Mouse (Mus musculus) kidney, postnatal 4 days (tissue): ENCODE data around the gene Arl5c.
"Not testable (repeated sequence)": the region's sequence is repeated elsewhere in the genome, so short reads cannot be mapped to it uniquely, and the experiment has no call there.

ENCODE experiments used
- DNase-seq, 2 experiments: peaks; one replicate each; pipeline ENCODE4 v3.0.0; 2021; ENCODE audit warnings: mixed read lengths in 2 of 2

Gene Arl5c

DNA sequence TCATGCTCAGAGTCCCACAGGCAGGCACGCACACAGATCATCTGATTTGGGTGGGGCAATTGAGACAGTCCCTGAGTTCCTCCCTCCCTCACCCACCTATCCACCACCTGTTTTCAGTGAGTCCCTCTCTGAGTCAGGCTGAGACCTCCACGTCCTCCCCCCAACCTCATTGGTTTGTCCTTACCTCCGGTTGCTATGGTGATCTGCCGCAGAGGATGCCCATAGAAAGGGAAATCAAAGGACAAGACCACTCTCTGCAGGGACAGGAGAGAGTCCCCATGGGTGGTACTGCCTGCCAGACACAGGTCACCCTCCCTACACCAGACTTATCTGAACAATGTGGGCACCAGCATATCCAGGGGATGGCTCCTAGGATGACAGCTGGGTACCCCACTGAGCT lies 40.1 kb downstream of the Arl5c start:
- no peak for DNase-seq

DNA sequence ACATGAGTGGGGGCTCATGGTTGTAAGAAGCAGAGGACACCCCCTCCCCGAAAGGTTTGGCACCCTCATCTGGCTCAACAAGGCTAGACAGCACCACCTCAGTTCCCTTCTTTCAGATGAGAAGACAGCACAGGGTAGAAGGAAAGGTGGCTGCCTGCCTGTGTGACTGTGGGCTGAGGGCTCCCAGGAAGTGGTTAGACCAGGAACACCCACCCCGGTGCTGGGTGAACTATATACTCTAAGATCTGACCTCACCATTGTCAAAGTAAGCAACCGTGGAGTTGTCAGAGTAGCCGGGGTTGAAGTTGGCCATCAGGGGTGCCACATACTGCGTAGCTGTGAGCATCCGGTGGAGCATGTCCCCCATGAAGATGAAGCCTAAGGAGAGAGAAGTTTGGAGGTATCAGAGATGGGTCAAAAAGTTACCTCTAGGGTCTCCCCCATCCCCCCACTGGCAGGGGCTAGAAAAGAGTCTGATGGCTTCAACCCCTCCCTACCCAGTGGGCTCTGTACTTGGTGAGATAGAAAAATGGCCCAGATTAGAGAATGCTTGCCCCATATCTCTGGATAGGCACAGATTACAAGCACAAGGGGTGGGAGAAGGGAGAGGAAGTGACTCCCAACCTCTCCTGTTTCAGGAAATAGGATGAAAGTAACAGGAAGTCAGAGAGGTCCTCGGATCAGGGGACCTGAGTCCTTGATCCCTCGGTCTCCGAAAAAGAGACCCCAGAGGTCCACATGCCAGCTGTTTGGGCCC lies 40.7 kb downstream of the Arl5c start:
- DNase-seq, result no peak

DNA sequence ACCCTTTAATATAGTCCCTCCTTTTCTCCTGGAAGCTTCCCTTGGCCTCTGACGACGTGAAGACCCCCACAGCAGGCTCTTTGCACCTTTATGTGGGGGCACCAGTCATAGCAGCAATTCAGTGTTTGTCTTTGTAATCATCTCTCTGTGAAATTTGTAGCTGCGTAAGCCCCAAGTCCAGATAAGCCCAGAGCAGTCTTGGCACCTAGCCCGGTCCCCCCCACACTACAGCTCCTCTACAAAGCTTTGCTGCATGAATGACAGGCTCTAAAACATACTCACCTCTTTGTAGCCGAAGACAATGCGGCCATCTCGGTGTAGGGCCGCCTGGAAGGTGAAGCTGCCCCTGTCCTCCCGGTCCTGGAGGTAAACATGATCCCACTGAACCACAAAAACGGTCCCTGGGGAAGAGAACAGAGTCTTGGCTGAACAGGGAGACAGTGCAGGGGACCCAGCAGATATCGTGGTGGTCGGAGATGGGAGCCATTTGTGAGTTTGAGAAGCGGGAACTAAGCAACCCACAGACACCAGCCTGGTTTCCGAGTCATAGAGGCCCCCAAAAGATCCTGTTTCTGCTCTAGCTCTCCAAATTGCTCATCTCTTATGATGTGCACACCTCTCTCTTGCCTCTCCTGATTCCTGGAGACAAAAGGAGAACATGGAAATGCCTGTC lies 41.4 kb downstream of the Arl5c start:
- DNase-seq, result peak; percentile 42 to 47

DNA sequence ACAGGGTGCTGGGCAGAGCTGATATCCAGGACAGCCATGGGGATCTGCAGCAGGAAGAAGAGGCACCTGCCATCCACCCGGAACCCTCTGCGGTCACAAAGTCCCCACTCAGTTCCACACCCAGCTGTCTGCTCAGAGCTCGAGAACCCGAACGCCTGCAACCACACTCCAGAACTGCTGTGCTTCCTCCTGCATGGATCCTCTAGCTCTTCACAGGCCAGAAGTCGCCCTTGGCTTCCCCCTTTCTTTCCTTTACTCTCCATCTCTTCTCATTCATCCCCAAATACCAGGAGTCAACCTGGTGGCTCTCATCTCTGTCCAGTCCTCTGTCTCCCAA lies 42.1 kb downstream of the Arl5c start:
- no peak for DNase-seq

DNA sequence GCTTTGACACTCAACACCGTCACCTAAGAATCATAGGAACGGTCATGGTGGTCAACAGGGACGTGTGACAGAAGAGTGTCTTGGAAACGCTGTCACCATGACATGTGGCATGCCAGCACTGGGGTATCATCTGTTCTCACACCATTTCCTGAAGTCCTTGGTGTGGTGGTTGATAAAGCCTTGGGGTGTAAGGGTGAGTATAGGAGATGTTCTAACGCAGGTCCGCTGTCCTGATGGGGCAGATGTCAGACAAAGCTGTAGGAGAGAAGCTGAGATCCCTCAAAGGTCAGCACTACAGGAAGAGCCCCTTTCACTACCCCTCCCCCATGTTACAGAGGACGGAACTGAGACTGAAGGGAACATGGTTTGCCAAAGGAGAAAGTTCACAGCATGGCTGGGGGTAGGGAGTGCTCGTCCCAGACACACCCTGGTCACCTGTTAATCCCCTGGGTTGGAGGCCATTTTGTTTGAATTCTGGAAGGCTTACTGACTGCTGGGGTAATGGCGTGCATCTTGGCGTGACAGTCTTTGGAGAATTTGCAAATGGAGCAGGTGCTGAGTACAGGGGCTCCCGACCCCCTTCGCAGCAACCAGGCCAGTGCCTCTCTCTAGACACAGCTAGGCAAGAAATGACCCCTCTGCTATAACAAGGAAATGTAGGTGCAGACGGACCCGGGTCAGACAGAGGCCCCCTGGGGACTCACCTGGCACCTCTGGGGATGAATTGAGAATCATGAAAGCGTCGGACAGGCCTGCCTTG lies 42.6 kb downstream of the Arl5c start:
- DNase-seq, result no peak

DNA sequence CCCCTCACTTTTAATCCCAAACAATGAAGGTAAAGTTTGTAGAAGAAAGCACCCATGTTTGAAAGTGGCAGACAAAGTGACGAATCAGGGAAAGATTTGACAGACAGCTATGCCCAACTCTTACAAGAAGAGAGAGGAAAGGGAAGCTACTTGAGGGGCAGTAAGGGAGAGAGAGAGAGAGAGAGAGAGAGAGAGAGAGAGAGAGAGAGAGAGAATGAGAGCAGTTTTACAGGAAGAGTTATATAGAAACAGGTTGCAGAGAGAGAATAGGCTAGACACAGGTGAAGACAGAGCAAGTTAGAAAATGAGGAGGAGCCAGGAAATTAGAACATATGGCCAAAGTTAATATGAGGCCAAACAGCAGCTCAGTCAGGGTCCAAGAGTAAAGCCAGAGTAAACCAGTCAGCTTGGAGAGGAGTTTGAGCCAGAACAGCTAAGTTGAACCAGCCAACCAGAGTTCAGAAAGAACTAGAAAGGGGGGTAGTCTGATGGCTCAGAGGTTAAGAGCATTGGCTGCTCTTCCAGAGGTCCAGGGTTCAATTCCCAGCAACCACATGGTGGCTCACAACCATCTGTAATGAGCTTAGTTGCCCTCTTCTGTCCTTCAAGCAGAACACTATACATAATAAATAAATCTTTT lies 43.5 kb downstream of the Arl5c start:
- no peak for DNase-seq

DNA sequence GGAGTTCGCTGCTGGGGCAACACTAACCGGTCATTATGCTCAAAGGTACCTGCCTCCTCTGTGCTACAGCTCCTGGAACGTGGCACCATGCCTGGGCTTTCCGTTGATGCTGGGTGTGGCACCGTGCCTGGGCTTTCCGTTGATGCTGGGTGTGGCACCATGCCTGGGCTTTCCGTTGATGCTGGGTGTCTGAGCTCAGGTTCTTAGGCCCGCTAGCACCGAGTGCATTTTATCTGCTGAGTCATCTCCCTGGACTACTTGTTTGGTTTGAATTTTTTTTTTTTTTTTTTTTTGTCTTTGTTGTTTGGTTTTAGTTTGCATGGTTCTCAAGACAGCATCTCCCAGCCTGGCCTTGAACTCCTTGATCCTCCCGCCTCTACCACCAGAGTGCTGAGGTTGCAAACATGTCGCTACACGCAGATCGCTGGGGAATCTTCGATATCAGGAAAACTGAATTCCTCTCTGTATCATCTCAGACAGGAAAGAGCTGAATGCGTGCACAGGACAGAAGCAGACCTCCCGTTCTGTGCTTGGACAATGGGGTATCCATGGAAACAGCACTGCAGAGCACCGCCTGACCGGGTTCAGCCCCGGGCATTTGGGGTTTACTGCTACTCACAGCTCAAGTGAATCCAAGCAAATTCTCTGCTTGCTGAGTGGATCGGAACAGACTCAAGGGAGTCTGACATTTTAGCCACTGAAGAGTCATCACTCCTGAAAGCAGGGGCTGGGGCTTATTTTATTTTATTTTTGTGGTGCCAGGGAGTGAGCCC lies 46.1 kb downstream of the Arl5c start:
- DNase-seq, result peak in 1 of 2 experiments; percentile 39

DNA sequence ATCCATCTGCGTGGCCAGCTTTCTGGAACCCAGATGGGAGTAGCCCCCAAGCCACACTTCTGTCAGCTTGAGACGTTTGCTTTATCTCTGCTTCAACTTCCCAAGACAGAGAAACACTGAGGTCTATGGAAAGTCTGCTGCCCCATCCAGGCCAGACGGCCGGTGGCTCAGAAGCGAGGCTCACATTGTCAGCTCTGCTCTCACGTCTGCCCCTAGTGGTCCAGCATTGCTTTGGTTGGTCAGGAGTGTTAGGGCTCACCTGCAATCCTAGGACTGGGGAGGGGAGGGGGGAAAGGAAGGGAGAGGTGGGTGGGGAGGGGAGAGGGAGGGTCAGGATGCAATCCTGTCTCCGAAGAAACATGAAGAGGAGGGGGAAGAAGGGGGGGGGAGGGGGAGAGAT lies 48.6 kb downstream of the Arl5c start:
- DNase-seq, result peak; percentile 74 to 83

DNA sequence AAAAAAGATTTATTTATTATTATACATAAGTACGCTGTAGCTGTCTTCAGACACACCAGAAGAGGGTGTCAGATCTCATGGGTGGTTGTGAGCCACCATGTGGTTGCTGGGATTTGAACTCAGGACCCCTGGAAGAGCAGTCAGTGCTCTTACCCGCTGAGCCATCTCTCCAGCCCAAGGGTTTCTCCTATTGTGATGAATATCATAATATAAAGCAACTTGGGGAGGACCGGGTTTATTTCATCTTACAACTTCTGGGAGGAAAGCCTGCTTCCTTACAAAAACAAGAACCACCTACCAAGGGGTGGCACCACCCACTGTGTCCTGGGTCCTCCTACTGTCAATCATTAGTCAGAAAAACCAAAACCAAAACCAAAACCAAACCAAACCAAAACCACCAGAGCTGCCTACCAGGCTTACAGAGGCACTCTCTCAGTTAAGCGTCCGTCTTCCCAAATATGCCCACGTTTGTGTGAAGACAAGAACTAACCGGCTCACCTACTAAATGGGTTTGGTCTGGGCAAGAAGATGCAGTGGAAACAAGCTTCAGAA lies 50.2 kb downstream of the Arl5c start:
- not testable (repeated sequence) for DNase-seq

DNA sequence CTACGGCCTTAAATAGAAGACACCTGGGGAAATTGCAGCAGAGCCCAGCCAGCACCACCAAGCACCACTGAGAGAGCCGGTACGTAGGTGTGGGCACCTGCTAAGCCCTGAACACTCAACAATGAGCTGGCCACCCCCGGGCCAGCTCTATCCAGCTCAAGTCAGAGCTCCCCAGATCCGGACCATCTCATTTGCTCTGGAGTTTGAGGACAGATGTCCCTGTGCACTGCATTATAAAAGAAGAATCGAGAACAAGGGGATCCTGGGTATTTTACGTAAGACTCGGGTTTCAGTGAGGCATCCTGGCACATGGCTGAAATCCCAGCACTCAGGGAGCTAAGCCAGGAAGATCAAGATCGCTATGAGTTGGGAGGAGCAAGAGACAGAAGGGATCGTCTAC lies 51.0 kb downstream of the Arl5c start:
- DNase-seq, result no peak

DNA sequence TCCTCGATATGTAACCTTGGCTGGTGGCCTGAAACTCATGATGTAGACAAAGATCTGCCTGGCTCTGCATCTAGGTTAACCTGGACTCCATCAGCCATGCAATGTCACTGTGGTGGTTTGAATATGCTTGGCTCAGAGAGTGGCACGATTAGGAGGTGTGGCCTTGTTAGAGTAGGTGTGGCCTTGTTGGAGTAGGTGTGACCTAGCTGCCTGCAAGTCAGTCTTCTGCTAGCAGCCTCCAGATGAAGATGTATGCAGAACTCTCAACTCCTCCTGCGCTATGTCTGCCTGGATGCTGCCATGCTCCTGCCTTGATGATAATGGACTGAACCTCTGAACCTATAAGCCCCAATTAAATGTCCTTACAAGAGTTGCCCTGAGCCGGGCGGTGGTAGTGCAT lies 52.7 kb downstream of the Arl5c start:
- DNase-seq, result no peak

DNA sequence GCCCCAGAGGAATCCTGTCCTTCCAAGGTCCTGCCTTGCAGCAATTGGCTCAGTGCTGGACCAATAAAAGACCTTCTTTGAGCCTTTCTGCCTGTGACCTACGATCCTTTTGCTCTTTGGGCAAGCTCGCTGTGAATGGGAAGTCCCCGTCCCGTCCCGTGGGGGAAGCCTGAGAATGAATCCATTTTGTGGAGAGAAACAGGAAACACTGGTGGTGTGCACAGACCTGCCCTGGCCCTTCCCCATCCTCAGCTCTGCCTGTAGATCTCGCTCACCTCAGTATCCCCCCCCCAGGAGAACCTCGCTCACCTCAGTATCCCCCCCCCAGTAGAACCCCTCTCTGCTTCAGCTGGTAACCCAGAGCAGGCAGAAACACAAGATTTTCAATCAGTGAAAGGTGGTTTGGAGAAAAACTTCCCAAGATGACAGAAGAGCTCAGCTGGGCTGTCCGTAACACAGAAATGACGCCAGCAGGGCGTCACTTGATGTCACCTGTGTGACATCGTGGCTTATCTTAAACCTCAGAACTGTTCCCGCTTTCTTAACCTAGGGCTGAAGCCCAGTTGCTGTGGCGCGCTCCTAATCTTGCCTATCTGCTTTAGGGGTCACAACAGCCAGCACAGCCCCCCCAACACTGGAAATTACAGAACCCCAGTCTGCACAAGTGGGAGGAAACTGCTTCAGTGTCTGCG lies 53.4 kb downstream of the Arl5c start:
- no peak for DNase-seq
